Mouse (Mus musculus): ENCODE results near the gene Bloc1s5. TPM values are rescaled to one million over a fixed set of nuclear protein-coding genes. Genes with fewer than 3 reads are reported as not detected.

Bloc1s5 gene
- total and polyA plus RNA-seq, 2 experiments, result 7.2 to 13.0 TPM

DNA sequence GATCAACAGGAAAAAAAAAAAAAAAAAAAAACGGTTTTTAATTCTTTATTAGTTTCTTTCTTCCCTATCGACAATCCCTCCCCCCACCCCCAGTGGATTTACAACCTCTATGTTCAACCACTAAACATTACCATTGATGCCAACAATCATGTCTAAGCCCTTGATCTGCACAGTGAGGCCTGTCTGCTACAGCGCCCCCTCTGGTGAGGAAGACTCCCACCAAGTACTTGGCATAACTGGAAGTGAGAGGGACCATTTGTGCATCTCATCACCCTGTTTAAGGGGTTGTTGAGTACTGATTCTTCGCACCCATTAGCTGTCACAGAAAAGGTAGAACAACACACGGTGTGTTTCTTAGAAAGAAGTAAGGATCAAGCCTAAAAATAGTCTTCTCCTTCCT is 86.2 kb downstream of the Bloc1s5 start:
- TF ChIP-seq POLR2A (IDR thresholded peaks at IDR 0.05; ENCODE audit: extremely low read depth, insufficient read depth, low read length), result no peak
- 79% methylated on average over 5 of the region's 5 CpGs for WGBS
- no peaks in the 10 kb centered on the region for H3K27me3 ChIP-seq (ENCODE audit: control insufficient read depth, insufficient read depth, low read length)
- no peak overlapping the region for H3K27ac ChIP-seq (replicated peaks; ENCODE audit: insufficient read depth, low read depth, low read length)
- no peaks in the 10 kb centered on the region for H3K79me2 ChIP-seq (ENCODE audit: control insufficient read depth, insufficient read depth, low read length)
- no peak overlapping the region for H3K4me3 ChIP-seq (ENCODE audit: insufficient read depth, low read depth, low read length)
- DNase-seq (ENCODE audit: extremely low read depth, low read depth, low spot score), result no peak
- H3K9ac ChIP-seq (ENCODE audit: low read depth, low read length), result no peak overlapping the region
- no peaks in the 10 kb centered on the region for H3K36me3 ChIP-seq (ENCODE audit: control insufficient read depth, insufficient read depth, low read length)
- H3K4me1 ChIP-seq (ENCODE audit: control insufficient read depth, insufficient read depth, low read length), result no peaks in the 10 kb centered on the region

DNA sequence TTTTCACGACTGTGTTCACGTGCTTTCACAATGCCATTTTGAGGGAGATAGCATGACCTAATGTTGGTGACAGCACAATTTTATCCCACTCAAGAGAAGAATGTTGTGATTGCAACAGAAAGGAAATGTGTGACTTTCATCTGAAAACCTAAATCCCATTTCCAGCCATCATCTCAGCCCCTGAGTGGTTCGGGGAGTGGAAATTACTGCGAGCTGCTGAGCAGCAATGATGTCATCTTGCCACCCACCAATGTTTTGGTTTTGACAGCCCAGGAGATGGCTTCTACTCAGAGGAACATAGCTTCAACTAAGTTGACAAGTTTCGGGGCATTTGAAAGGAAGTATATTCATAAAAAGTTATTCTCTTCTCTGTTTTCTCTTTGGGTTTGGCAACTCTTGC is 87.2 kb downstream of the Bloc1s5 start:
- H3K27me3 ChIP-seq (ENCODE audit: control insufficient read depth, insufficient read depth, low read length), result no peaks in the 10 kb centered on the region
- 88% methylated on average over 5 of the region's 5 CpGs for WGBS
- no peaks in the 10 kb centered on the region for H3K79me2 ChIP-seq (ENCODE audit: control insufficient read depth, insufficient read depth, low read length)
- no peaks in the 10 kb centered on the region for H3K4me1 ChIP-seq (ENCODE audit: control insufficient read depth, insufficient read depth, low read length)
- TF ChIP-seq POLR2A (IDR thresholded peaks at IDR 0.05; ENCODE audit: extremely low read depth, insufficient read depth, low read length) (no peak), CTCF (IDR thresholded peaks at IDR 0.05; ENCODE audit: low read depth, low read length) (no peak)
- H3K4me3 ChIP-seq (ENCODE audit: insufficient read depth, low read depth, low read length), result no peak overlapping the region
- H3K9ac ChIP-seq (ENCODE audit: low read depth, low read length), result no peak overlapping the region
- no peaks in the 10 kb centered on the region for H3K36me3 ChIP-seq (ENCODE audit: control insufficient read depth, insufficient read depth, low read length)
- DNase-seq (ENCODE audit: extremely low read depth, low read depth, low spot score), result no peak
- no peak overlapping the region for H3K27ac ChIP-seq (replicated peaks; ENCODE audit: insufficient read depth, low read depth, low read length)

DNA sequence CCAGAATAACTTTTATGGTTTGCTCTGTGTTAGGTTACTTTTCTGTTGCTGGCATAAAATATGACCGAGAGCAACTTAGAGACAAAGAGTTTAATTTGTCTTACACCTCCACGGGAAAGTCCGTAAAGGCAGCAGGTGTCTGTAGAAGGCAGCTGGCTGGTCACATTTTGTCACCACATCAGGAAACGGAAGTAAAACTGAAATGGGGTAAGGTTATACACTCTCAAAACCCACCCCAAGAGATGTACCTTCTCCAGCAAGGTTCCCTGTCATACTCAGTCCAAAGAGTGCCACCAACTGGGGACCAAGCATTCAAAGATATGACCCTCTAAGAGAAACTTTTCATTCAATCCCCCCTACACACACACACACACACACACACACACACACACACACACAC is 88.2 kb downstream of the Bloc1s5 start:
- no peaks in the 10 kb centered on the region for H3K79me2 ChIP-seq (ENCODE audit: control insufficient read depth, insufficient read depth, low read length)
- no peaks in the 10 kb centered on the region for H3K27me3 ChIP-seq (ENCODE audit: control insufficient read depth, insufficient read depth, low read length)
- no peak overlapping the region for H3K4me3 ChIP-seq (ENCODE audit: insufficient read depth, low read depth, low read length)
- H3K27ac ChIP-seq (replicated peaks; ENCODE audit: insufficient read depth, low read depth, low read length), result no peak overlapping the region
- no peaks in the 10 kb centered on the region for H3K36me3 ChIP-seq (ENCODE audit: control insufficient read depth, insufficient read depth, low read length)
- H3K4me1 ChIP-seq (ENCODE audit: control insufficient read depth, insufficient read depth, low read length), result no peaks in the 10 kb centered on the region
- 86% methylated on average over 4 of the region's 4 CpGs for WGBS
- no peak for DNase-seq (ENCODE audit: extremely low read depth, low read depth, low spot score)
- no peak overlapping the region for H3K9ac ChIP-seq (ENCODE audit: low read depth, low read length)
- TF ChIP-seq CTCF (IDR thresholded peaks at IDR 0.05; ENCODE audit: low read depth, low read length), result no peak
- TF ChIP-seq POLR2A (IDR thresholded peaks at IDR 0.05; ENCODE audit: extremely low read depth, insufficient read depth, low read length), result no peak

DNA sequence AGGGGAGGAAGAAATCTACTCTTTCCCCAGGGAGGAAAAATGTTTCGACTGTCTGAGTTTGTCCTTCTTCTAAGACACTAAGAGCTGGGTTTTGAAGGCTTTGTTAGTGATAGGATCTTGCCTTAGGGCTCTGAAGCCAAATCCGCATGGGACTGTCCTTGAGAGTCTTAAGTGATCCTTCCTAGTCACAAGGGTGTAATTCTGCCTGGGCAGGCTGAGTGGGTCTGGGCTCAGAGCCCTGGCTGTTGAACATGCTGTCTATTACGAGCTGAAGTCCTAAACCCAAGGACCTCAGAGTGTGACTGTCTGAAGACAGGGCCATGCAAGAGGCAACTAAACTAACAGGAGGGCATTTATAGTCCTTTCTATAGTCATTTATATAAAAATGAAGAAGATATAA is 89.4 kb downstream of the Bloc1s5 start:
- no peaks in the 10 kb centered on the region for H3K36me3 ChIP-seq (ENCODE audit: control insufficient read depth, insufficient read depth, low read length)
- WGBS, result 84% methylated on average over 3 of the region's 3 CpGs
- no peak overlapping the region for H3K27ac ChIP-seq (replicated peaks; ENCODE audit: insufficient read depth, low read depth, low read length)
- no peaks in the 10 kb centered on the region for H3K27me3 ChIP-seq (ENCODE audit: control insufficient read depth, insufficient read depth, low read length)
- no peak overlapping the region for H3K4me3 ChIP-seq (ENCODE audit: insufficient read depth, low read depth, low read length)
- H3K79me2 ChIP-seq (ENCODE audit: control insufficient read depth, insufficient read depth, low read length), result no peaks in the 10 kb centered on the region
- H3K9ac ChIP-seq (ENCODE audit: low read depth, low read length), result no peak overlapping the region
- TF ChIP-seq CTCF (IDR thresholded peaks at IDR 0.05; ENCODE audit: low read depth, low read length) (no peak), POLR2A (IDR thresholded peaks at IDR 0.05; ENCODE audit: extremely low read depth, insufficient read depth, low read length) (no peak)
- no peaks in the 10 kb centered on the region for H3K4me1 ChIP-seq (ENCODE audit: control insufficient read depth, insufficient read depth, low read length)
- no peak for DNase-seq (ENCODE audit: extremely low read depth, low read depth, low spot score)

DNA sequence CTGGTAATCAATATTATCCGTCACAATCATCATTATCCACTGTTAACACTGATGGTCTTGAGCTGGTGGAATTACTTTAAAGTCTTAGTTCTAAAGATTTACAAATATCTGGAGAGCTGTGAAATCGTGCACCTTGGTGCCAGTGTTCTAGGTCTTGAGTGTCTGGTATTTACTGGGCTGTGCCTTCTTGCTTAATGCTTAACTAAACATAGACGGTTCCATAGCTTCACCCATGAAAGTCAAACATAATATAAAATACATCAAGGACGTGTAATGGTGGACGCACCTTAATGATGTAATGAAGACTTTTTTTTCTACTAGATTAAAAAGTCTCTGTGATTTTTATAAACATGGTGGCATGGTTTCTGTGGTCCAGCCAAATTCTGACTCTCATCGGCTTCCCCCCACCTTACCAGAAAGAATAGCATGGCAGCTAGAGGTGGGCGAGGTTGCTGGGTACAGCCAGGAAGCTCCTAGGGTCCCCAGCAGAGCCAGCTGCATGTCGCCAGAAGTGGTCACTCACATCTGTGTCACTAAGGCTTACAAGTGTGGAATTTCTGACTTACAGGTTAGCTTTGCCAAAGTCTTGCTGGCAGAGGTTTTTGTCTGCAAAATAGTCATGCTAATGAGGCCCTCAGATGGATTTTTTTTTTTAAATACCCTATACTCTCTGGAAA is 90.0 kb downstream of the Bloc1s5 start:
- no peak for DNase-seq (ENCODE audit: extremely low read depth, low read depth, low spot score)
- TF ChIP-seq POLR2A (IDR thresholded peaks at IDR 0.05; ENCODE audit: extremely low read depth, insufficient read depth, low read length) (no peak), CTCF (IDR thresholded peaks at IDR 0.05; ENCODE audit: low read depth, low read length) (no peak)
- no peak overlapping the region for H3K27ac ChIP-seq (replicated peaks; ENCODE audit: insufficient read depth, low read depth, low read length)
- no peak overlapping the region for H3K9ac ChIP-seq (ENCODE audit: low read depth, low read length)
- no peaks in the 10 kb centered on the region for H3K79me2 ChIP-seq (ENCODE audit: control insufficient read depth, insufficient read depth, low read length)
- no peaks in the 10 kb centered on the region for H3K27me3 ChIP-seq (ENCODE audit: control insufficient read depth, insufficient read depth, low read length)
- no peak overlapping the region for H3K4me3 ChIP-seq (ENCODE audit: insufficient read depth, low read depth, low read length)
- H3K4me1 ChIP-seq (ENCODE audit: control insufficient read depth, insufficient read depth, low read length), result no peaks in the 10 kb centered on the region
- WGBS, result 83% methylated on average over 8 of the region's 8 CpGs
- no peaks in the 10 kb centered on the region for H3K36me3 ChIP-seq (ENCODE audit: control insufficient read depth, insufficient read depth, low read length)

DNA sequence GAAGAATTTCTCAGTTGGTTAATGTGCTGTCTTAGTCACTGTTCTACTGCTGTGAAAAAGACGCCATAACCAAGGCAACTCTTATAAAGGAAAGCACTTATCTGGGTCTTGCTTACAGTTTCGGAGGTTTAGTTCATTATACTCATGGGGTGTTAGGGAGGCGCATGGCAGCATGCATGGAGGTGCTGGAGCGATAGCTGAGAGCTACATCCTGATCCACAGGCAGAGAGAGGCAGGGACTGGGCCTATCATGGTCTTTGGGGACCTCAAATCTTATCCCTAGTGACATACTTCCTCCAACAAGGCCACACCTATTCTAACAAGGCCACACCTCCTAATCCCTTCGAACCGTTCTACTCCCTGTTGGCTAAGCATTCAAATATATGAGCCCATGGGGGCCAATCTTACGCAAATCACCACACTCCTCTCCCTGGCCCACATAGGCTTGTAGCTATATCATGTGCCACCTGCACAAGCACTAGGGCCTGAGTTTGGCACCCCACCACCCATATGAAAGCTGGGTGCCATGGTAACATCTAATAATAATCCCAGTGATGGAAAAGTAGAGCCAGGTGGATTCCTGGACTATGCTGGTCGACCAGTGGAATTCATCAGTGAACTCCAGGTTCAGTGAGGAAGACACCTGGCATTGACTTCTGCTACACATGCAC is 91.3 kb downstream of the Bloc1s5 start:
- no peak for DNase-seq (ENCODE audit: extremely low read depth, low read depth, low spot score)
- no peaks in the 10 kb centered on the region for H3K36me3 ChIP-seq (ENCODE audit: control insufficient read depth, insufficient read depth, low read length)
- WGBS, result 94% methylated on average over 8 of the region's 8 CpGs
- no peak overlapping the region for H3K4me3 ChIP-seq (ENCODE audit: insufficient read depth, low read depth, low read length)
- H3K79me2 ChIP-seq (ENCODE audit: control insufficient read depth, insufficient read depth, low read length), result no peaks in the 10 kb centered on the region
- no peaks in the 10 kb centered on the region for H3K27me3 ChIP-seq (ENCODE audit: control insufficient read depth, insufficient read depth, low read length)
- no peak overlapping the region for H3K9ac ChIP-seq (ENCODE audit: low read depth, low read length)
- no peaks in the 10 kb centered on the region for H3K4me1 ChIP-seq (ENCODE audit: control insufficient read depth, insufficient read depth, low read length)
- H3K27ac ChIP-seq (replicated peaks; ENCODE audit: insufficient read depth, low read depth, low read length), result no peak overlapping the region
- TF ChIP-seq CTCF (IDR thresholded peaks at IDR 0.05; ENCODE audit: low read depth, low read length) (no peak), POLR2A (IDR thresholded peaks at IDR 0.05; ENCODE audit: extremely low read depth, insufficient read depth, low read length) (no peak)

Other genes starting within 250 kb of the Bloc1s5 start
- gene Txndc5, start 106.3 kb downstream of the Bloc1s5 start, total RNA-seq (2014; rRNA removed), result 126 and 160 TPM in 2 replicates
- 97.9 and 104 TPM in 2 replicates for gene Txndc5, start 106.3 kb downstream of the Bloc1s5 start, polyA plus RNA-seq (2012; rRNA removed)
- 5.6 and 7.1 TPM in 2 replicates for gene Eef1e1, start 23.9 kb upstream of the Bloc1s5 start, total RNA-seq (2014; rRNA removed)
- gene Eef1e1, start 23.9 kb upstream of the Bloc1s5 start, polyA plus RNA-seq (2012; rRNA removed), result 4.0 and 4.3 TPM in 2 replicates